Mouse (Mus musculus) liver, adult 2 months (tissue): ENCODE results near the gene Daxx. TPM values are rescaled to one million over a fixed set of nuclear protein-coding genes. Genes with fewer than 3 reads are reported as not detected.
"Not testable (repeated sequence)": the region's sequence is repeated elsewhere in the genome, so short reads cannot be mapped to it uniquely, and the experiment has no call there.

Experiments used
- DNase-seq: peaks from one replicate; pipeline ENCODE4 v3.0.0-alpha.2; 2011; ENCODE audit warnings: low read depth, low spot score; ENCODE audit errors: extremely low read depth
- H3K27ac ChIP-seq: fragments of 200-500 bp; replicated peaks from 2 replicates; pipeline ENCODE4 v1.5.1; 2012; ENCODE audit warnings: low read depth, mild to moderate bottlenecking, control low read depth, inconsistent platforms, low read length; ENCODE audit not compliant: insufficient read depth
- H3K27me3 ChIP-seq: fragments of 200-500 bp; 2 replicates; pipeline ENCODE4 v1.6.1; 2012; ENCODE audit warnings: mild to moderate bottlenecking, moderate library complexity, low read length, inconsistent platforms; ENCODE audit not compliant: control insufficient read depth, insufficient read depth
- H3K36me3 ChIP-seq: fragments of 200-500 bp; 2 replicates; pipeline ENCODE4 v1.6.1; 2012; ENCODE audit warnings: low read length, inconsistent platforms; ENCODE audit not compliant: control insufficient read depth, insufficient read depth
- H3K4me1 ChIP-seq: fragments of 200-500 bp; 2 replicates; pipeline ENCODE4 v1.6.1; 2011; ENCODE audit warnings: low read length; ENCODE audit not compliant: control insufficient read depth, insufficient read depth
- H3K4me3 ChIP-seq: fragments of 200-500 bp; 2 replicates; pipeline ENCODE4 v1.5.1; 2011; ENCODE audit warnings: low read depth, mild to moderate bottlenecking, control low read depth, low read length, moderate library complexity; ENCODE audit not compliant: insufficient read depth
- H3K79me2 ChIP-seq: fragments of 200-500 bp; 2 replicates; pipeline ENCODE4 v1.6.1; 2012; ENCODE audit warnings: inconsistent platforms, mild to moderate bottlenecking, low read length, moderate library complexity; ENCODE audit not compliant: control insufficient read depth, insufficient read depth
- H3K9ac ChIP-seq: fragments of 200-500 bp; 2 replicates; pipeline ENCODE4 v1.6.1; 2012; ENCODE audit warnings: low read depth, mild to moderate bottlenecking, control low read depth, inconsistent platforms, low read length
- CTCF ChIP-seq: fragments of 200-500 bp; IDR thresholded peaks from 2 replicates; pipeline ENCODE4 v1.5.1; 2011; ENCODE audit warnings: low read depth, low read length, control low read depth
- POLR2A ChIP-seq: fragments of 200-500 bp; IDR thresholded peaks from 2 replicates; pipeline ENCODE4 v1.6.1; 2011; ENCODE audit warnings: low read length, control low read depth; ENCODE audit not compliant: insufficient read depth; ENCODE audit errors: extremely low read depth
- WGBS: fragments of 180-500 bp; shearing (Covaris S2); methylation state at CpG from one replicate; pipeline ENCODE4 v1.1.7; 2018; 5-methylcytosine and 5-hydroxymethylcytosine counted together
- polyA plus RNA-seq: library from polyadenylated mRNA; depleted of rRNA; stranded (reverse); fragments of >200 nt; gene quantifications from 2 replicates; pipeline ENCODE4 v1.2.3, GENCODE M21; 2012; rRNA removed
- total RNA-seq: library from RNA; depleted of rRNA; stranded (reverse); fragments of >200 nt; gene quantifications from 2 replicates; pipeline ENCODE4 v1.2.3, GENCODE M21; 2014; rRNA removed

The Daxx gene
- total RNA-seq (8.3 and 10.2 TPM in 2 replicates), polyA plus RNA-seq (15.8 and 30.8 TPM in 2 replicates)

DNA sequence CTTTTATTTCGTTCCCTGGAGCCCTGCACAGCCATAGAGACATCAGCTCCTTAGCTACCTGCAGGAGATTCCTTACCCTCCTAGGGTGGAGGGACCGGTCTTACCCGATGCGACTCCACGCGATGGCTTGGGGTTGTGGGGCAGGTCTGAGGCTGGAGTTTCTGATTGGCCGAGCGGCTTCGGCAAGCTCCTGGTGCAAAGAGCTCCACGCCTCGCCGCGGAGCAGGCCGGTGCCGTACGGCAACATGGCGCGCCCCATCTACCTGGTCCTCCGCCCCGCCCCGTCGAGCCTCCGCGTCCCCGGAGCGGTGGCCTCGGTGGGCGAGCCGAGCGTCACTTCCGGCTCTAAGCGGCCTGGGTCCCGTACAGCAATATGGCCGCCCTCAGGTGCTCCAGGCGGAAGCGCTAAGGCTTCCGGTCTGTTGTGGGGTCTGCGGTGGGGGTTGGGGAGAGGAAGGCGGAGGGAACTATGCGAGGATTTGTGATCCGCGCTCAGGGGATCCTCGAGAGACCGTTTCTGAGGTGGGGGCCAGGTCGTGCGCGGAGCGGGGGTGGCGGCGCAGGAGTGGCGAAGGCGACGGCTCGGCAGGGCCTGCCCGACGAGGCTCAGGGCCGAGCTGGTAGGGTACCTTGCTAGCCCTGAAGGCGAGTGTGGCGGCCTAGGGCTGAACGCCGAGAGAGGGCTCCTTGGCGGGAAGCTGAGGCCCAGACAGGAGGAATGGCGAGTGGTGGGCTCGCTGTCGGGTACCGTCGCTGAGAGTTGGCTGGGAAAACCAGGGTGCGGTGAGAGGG, at the start of gene Daxx:
Gene Daxx (plus strand): TSS at position 338 of the 792 bp plus-strand sequence.
- H3K79me2 ChIP-seq = peaks cover 23% of the 10 kb centered on the region
- H3K4me1 ChIP-seq = peaks cover 7% of the 10 kb centered on the region
- TF ChIP-seq CTCF (no peak), POLR2A (peak; percentile 40; the same call in 1 of the 2 replicates)

GRCm38 (mm10) chr17:33865330-33866030, 43.7 kb upstream of the Daxx start:
- 30% methylated on average over 9 of the region's 9 CpGs for WGBS

More for the DNA sequence above, at the start of gene Daxx:
- peak within 1 kb of the TSS; percentile 82 for H3K9ac ChIP-seq
- peaks cover 23% of the 10 kb centered on the region; the same call in 1 of the 2 replicates for H3K36me3 ChIP-seq
- peak; percentile 87 for DNase-seq
- H3K4me3 ChIP-seq = peak within 1 kb of the TSS; percentile 70
- WGBS = under 1% methylated on average over 68 of the region's 68 CpGs
- H3K27ac ChIP-seq = peak within 1 kb of the TSS; percentile 90
- no peaks in the 10 kb centered on the region for H3K27me3 ChIP-seq

DNA sequence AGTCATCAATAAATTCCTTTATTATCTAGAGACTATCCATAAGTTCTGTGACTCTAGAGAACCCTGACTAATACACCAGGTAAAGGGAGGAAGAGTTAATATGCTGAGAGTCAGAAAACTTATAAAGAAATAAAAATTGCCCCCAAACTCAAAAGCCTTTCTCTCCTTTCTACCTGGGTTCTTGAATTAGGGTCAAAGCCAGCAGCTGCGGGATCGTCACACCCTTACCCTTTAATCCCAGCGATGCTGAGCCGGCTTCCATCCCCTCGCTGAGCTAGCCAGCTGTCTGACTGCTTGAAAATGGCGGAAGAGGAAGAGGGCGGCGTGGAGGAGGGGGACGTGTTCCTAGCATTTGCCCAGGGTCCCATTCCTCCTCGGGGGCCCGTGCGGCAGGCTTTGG, 35.7 kb upstream of the Daxx start, which contains the start of gene Gm7029:
Gene Gm7029 (plus strand): TSS at position 301 of the 400 bp plus-strand sequence.
- not testable (repeated sequence) for H3K4me1 ChIP-seq, H3K79me2 ChIP-seq, H3K27ac ChIP-seq, DNase-seq, H3K27me3 ChIP-seq, H3K36me3 ChIP-seq, H3K4me3 ChIP-seq, H3K9ac ChIP-seq
- WGBS = 91% methylated on average over 5 of the region's 12 CpGs

More at GRCm38 (mm10) chr17:33865330-33866030, 43.7 kb upstream of the Daxx start:
- Histone ChIP-seq H3K27me3 (no peaks in the 10 kb centered on the region), H3K4me3 (no peak overlapping the region), H3K9ac (no peak overlapping the region), H3K27ac (no peak overlapping the region), H3K79me2 (no peaks in the 10 kb centered on the region), H3K36me3 (no peaks in the 10 kb centered on the region), H3K4me1 (no peaks in the 10 kb centered on the region)
- DNase-seq = peak; percentile 55
- TF ChIP-seq POLR2A (no peak), CTCF (peak; percentile 60)

GRCm38 (mm10) chr17:33874411-33874810, 34.8 kb upstream of the Daxx start:
- Histone ChIP-seq H3K4me1 (no peaks in the 10 kb centered on the region), H3K79me2 (no peaks in the 10 kb centered on the region), H3K27ac (no peak overlapping the region), H3K36me3 (no peaks in the 10 kb centered on the region), H3K27me3 (no peaks in the 10 kb centered on the region), H3K4me3 (no peak overlapping the region), H3K9ac (no peak overlapping the region)
- 91% methylated on average over 11 of the region's 11 CpGs for WGBS
- DNase-seq = no peak
- TF ChIP-seq POLR2A (no peak), CTCF (no peak)

- H3K9ac ChIP-seq, H3K27ac ChIP-seq, H3K36me3 ChIP-seq, H3K79me2 ChIP-seq, H3K4me3 ChIP-seq, H3K4me1 ChIP-seq, H3K27me3 ChIP-seq: not testable (repeated sequence)
- 76% methylated on average over 5 of the region's 5 CpGs for WGBS
- DNase-seq = peak; percentile 23
- TF ChIP-seq CTCF = peak; percentile 39
Observed at GRCm38 (mm10) chr17:33875797-33876196, 33.4 kb upstream of the Daxx start.

DNA sequence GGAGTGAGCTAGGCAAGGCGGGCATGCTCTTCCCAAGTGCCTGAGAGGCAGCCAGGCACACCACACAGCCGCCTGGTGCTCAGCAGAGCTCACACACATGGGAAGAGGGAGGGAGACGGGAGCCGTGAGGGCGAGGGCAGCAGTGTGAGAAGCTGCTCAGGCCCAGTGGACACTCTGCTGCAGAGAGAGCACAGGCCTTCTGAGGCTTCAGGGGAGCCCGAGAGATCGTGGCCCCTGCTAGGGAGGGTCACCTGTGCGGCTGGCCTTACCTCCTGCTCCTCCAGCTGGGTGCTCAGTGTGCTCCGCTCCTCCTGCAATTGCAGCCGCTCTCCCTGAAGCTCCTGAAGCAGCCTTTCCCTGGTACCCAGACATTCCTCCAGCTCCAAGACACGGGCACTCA, 24.9 kb upstream of the Daxx start:
- not testable (repeated sequence) for H3K79me2 ChIP-seq, DNase-seq, H3K9ac ChIP-seq, H3K4me1 ChIP-seq, H3K27me3 ChIP-seq, H3K4me3 ChIP-seq, H3K36me3 ChIP-seq, H3K27ac ChIP-seq
- over 99% methylated on average over 10 of the region's 11 CpGs for WGBS

- not testable (repeated sequence) for H3K4me1 ChIP-seq, H3K4me3 ChIP-seq, H3K79me2 ChIP-seq, H3K27ac ChIP-seq, DNase-seq, H3K36me3 ChIP-seq, H3K27me3 ChIP-seq, H3K9ac ChIP-seq
- 25% methylated on average over 2 of the region's 2 CpGs for WGBS
Observed at GRCm38 (mm10) chr17:33887802-33888201, 21.4 kb upstream of the Daxx start.

DNA sequence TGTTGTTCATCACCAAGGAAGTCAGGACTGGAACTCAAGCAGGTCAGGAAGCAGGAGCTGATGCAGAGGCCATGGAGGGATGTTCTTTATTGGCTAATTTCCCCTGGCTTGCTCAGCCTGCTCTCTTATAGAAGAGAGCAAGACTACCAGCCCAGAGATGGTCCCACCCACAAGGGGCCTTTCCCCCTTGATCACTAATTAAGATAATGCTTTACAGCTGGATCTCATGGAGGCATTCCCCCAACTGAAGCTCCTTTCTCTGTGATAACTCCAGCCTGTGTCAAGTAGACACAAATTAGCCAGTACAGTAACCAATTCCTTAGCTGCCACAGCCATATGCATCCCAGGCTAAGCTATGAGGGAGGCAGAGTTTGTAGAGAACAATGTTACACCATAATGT, 21.0 kb upstream of the Daxx start:
- H3K27ac ChIP-seq, H3K27me3 ChIP-seq, H3K4me3 ChIP-seq, H3K36me3 ChIP-seq, DNase-seq, H3K4me1 ChIP-seq, H3K9ac ChIP-seq, H3K79me2 ChIP-seq: not testable (repeated sequence)
